Mouse (Mus musculus) ES-Bruce4 (cell line): Measurements from ENCODE around the gene Plbd2.

ENCODE experiments used
- CTCF ChIP-seq: IDR thresholded peaks from one replicate; pipeline ENCODE4 v1.8.1; 2011; ENCODE audit warnings: low read depth, low read length
- EP300 ChIP-seq: IDR thresholded peaks from 2 replicates; pipeline ENCODE4 v1.6.1; 2011; ENCODE audit warnings: low read depth, low read length; ENCODE audit not compliant: insufficient read depth
- POLR2A ChIP-seq: IDR thresholded peaks from one replicate; pipeline ENCODE4 v1.8.1; 2011; ENCODE audit warnings: low read length; ENCODE audit not compliant: insufficient read depth

- TF ChIP-seq CTCF (no peak), EP300 (no peak), POLR2A (no peak)
Observed at GRCm38 (mm10) chr5:120472770-120473169, 30.7 kb downstream of the Plbd2 start, which contains the start of gene Sdsl.
